Mouse (Mus musculus): ENCODE results near the gene Gm49388. TPM values are rescaled to one million over a fixed set of nuclear protein-coding genes. Genes with fewer than 3 reads are reported as not detected.

The Gm49388 gene
- total RNA-seq (2021): 1 to 10 TPM; 3.9 to 4.1 TPM

DNA sequence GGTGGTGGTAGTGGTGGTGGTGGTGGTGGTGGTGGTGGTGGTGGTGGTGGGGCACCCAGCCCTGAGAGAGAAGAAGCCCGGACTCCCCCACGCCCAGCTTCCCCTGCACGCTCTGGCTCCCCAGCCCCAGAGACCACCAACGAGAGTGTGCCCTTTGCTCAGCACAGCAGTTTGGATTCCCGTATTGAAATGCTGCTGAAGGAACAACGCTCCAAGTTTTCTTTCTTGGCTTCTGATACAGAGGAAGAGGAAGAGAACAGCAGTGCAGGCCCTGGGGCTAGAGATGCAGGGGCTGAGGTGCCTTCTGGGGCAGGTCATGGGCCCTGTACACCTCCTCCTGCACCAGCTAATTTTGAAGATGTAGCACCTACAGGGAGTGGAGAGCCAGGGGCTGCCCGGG, at the start of gene Gm49388:
TSS of gene Gm49388 (plus strand) at position 301 of the 400 bp plus-strand sequence.
- intact Hi-C loops (cut with DNase I): no loop called here
- no peak for DNase-seq (ENCODE audit: low spot score in 2 of 2)

GRCm38 (mm10) chr7:127744366-127745045, 40.9 kb upstream of the Gm49388 start, which contains the start of gene Fbxl19:
Gene Fbxl19 (plus strand): TSS chr7:127744543.
- DNase-seq (ENCODE audit: low spot score in 2 of 2): peak in 1 of 2 experiments; percentile 70
- intact Hi-C loops (cut with DNase I): loop anchor here (1.0 to 5.0 kb wide), 3 partner anchors 33 to 67 kb away; partner anchors contain the start of gene Bcl7c

DNA sequence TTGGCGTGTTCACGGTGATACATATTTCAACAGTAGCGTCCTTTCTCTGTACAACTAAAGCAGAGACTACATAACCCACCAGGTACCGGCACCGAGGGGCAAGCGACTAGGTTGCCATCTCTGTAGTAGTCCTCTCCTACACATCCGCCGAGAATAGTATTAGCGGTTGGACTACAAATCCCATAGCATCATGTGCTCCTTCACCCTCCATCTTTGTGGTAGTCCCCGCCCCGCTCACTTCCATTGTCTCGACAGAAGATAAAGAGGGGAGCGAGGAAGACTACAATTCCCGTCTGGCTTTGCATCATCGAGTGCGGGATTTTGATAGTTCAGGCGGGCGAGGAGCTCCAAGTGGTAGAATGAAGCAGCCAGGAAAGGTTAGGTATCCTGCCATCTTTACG, 40.2 kb upstream of the Gm49388 start:
- intact Hi-C loops (cut with DNase I): loop anchor here (1.0 kb wide), 1 partner anchor 32 kb away; no protein-coding TSS in a partner anchor
- DNase-seq (ENCODE audit: low spot score in 2 of 2): peak; percentile 93 to 94

GRCm38 (mm10) chr7:127745652-127746493, 39.5 kb upstream of the Gm49388 start:
- intact Hi-C loops (cut with DNase I): loop anchor here (1.0 kb wide), 1 partner anchor 31 kb away; no protein-coding TSS in a partner anchor
- peak; percentile 96 to 98 for DNase-seq (ENCODE audit: low spot score in 2 of 2)

GRCm38 (mm10) chr7:127746494-127747491, 38.6 kb upstream of the Gm49388 start:
- no peak for DNase-seq (ENCODE audit: low spot score in 2 of 2)
- intact Hi-C loops (cut with DNase I): no loop called here

DNA sequence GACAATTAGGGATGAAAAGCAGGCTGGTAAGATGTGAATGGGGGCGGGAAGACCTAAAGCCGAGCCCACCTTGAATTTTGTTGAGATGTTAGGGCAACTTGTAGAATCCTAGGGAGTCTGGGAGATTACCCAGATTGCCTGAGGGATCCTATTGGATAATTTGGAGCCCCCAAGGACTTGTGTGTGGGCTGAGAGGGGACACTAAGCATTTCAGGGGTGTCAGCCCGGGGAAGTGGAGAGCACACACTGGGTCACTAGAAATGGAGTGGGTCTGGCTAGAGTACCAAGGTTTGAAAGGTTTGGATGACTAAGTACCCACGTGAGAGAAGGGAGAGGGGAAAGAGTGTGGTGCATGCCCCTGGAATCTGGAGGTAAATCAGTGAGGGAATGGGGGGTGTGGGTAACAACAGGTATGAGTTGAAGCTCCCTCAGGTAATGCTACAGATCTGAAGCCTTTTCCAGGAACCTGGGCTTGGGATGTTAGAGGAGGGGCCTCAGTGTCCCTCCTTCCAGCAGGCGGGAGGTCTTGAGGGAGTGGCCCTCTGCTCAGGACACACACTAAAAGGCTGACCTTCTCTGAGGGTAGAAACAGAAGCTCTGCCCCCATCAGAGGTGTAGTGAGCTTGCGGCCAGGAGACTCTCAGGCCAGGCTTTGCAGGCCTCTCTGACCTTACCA, 37.7 kb upstream of the Gm49388 start:
- intact Hi-C loops (cut with DNase I): no loop called here
- no peak for DNase-seq (ENCODE audit: low spot score in 2 of 2)

GRCm38 (mm10) chr7:127748235-127748560, 37.2 kb upstream of the Gm49388 start:
- intact Hi-C loops (cut with DNase I): no loop called here
- no peak for DNase-seq (ENCODE audit: low spot score in 2 of 2)

DNA sequence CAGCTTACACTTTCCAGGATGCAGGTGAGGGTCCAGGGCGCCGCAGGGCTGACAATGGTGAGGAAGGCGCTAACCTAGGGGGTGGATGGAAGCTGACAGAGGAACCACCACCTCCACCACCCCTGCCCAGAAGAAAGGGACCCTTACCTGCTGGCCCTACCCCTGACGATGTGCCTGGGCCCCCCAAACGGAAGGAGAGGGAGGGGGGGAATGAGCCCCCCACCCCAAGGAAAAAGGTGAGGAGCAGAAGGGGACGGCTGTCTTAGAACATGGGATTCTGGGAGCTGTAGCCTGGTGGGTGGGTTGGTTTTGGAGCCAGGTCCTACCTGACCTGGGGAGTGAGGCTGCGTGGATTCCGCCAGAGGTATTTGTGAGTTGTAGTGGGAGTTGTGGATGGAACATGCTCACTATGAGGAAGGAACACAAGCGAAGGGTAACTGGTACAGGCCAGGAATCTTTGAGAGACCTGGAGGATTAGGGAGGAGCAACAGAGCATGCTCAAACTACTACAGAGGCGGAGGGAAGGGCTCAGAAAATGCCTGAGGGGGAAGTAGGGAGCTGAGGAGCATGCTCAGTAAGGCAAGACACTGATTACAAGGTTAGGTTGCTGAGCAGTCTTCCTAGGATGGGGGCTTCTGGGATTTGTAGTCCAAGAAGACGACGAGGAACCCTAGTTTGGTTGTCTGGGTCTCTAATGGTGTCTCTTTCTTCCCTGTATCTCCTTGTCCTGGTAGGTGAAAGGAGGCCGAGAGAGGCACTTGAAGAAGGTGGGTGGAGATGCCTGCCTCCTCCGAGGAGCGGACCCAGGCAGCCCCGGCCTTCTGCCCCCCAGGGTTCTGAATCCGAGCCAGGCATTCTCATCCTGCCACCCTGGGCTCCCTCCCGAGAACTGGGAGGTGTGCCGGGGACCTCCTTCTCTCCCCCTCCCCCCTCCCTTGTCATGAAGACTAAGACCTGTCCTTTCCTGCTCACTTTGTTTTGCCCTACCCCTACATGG, 35.0 kb upstream of the Gm49388 start:
- intact Hi-C loops (cut with DNase I): no loop called here
- peak in 1 of 2 experiments; percentile 66 for DNase-seq (ENCODE audit: low spot score in 2 of 2)

DNA sequence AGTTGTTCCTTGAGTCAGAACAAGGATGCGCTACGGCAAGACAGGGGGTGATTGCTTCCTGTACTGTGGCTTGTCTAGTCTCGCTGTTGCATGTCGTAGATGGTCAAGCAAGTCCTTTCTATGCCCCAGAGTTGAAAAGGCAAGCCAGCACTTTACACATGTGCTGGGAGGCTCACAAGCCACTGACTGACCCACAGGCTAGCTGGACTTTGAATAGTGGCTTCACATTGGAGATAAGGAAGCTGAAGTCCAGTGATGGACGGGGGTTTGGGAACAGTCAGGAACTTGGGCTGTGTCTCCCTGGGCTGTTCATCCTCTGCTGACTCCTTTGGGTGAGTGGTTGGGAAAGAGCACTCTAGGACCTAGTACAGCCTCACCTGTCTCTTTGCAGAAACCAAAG, 33.8 kb upstream of the Gm49388 start:
- intact Hi-C loops (cut with DNase I): no loop called here
- no peak for DNase-seq (ENCODE audit: low spot score in 2 of 2)

DNA sequence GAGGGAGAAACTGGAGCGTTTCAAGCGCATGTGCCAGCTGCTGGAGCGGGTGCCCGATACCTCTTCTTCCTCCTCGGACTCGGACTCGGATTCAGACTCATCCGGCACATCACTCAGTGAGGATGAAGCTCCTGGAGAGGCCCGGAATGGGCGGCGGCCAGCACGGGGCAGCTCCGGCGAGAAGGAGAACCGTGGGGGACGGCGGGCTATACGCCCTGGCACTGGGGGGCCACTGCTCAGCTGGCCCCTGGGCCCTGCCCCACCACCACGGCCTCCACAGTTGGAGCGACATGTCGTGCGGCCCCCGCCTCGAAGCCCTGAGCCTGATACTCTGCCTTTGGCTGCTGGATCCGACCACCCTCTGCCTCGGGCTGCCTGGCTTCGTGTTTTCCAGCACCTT, 33.3 kb upstream of the Gm49388 start:
- intact Hi-C loops (cut with DNase I): no loop called here
- DNase-seq (ENCODE audit: low spot score in 2 of 2): no peak

DNA sequence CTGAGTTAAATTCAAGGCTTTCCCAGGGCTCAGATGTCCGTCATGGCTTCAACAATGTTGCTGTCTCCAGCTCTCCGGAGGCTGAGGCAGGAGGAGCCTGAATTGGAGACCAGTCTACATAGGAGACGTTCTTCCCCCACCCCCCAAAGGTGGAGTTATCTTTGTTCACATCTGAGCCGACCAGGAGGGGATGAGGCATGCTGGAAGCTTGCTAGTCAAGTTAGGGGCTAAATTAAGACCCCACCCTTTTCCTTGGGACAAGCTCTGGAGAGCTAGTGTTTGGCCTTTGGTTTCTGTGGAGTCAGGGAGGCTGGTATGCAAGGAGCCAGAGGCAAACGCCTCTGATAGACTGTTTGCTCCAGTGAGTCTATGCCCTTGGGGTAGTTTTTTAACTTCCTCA, 32.2 kb upstream of the Gm49388 start:
- DNase-seq (ENCODE audit: low spot score in 2 of 2): no peak
- intact Hi-C loops (cut with DNase I): no loop called here

- intact Hi-C loops (cut with DNase I): no loop called here
- DNase-seq (ENCODE audit: low spot score in 2 of 2): no peak
These were observed 31.7 kb upstream of the Gm49388 start for GRCm38 (mm10) chr7:127753741-127754140.

DNA sequence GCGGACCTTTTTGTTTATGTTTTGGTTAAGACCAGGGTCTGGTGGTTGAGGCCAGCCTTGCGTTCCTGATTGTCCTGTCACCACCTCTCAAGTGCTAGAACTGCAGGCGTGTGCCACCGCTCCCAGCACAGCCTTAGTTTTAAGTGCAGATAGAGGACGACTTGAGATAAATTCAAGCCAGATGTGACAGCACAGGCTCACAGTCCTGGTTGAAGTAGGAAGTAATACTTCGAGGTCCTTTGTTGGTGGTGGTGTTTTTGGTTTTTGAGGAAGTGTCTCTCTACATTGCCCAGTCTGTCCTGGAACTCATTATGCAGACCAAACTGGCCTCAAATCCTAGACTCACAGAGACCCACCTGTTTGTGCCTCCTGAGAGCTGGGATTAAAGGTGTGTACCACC, 25.7 kb upstream of the Gm49388 start:
- intact Hi-C loops (cut with DNase I): no loop called here
- DNase-seq (ENCODE audit: low spot score in 2 of 2): no peak

GRCm38 (mm10) chr7:127760478-127760877, 24.9 kb upstream of the Gm49388 start:
- intact Hi-C loops (cut with DNase I): no loop called here
- no peak for DNase-seq (ENCODE audit: low spot score in 2 of 2)

DNA sequence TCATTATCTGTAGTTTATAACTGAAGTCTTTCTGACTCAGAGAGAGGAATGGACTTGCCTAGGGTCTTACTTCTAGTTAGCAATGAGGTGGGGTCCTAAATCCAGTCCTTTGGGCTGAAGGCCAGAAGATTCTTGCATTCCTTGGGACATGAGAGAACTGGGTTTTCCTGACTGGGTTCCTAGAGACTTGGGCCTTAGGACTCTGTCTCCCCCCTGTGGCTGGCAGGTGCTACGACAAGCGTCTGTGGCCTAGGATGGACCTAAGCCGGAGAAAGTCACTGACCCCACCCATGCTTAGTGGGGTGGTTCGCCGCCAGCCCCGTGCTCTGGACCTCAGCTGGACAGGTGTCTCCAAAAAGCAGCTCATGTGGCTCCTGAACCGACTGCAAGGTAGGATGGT, 24.4 kb upstream of the Gm49388 start:
- intact Hi-C loops (cut with DNase I): no loop called here
- no peak for DNase-seq (ENCODE audit: low spot score in 2 of 2)

DNA sequence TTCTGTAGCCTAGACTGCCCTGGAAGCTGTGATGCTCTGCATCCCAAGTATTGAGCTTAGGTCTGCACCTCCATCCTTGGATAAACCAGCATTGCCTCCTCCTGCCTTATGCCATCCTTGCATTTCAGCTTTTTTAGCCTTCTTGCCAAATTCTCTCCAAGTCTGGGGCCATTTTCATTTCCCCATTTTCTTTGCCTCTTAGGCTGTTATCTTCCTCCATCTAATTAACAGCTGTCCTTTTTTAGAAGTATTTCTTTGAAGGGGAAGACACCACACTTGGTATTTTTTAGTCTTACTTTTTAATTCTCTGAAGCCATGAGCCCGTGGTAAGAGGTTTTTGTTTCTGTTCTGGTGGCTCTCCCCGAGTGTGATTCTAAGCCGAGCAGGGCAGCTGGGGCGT, 21.8 kb upstream of the Gm49388 start:
- intact Hi-C loops (cut with DNase I): no loop called here
- DNase-seq (ENCODE audit: low spot score in 2 of 2): no peak

DNA sequence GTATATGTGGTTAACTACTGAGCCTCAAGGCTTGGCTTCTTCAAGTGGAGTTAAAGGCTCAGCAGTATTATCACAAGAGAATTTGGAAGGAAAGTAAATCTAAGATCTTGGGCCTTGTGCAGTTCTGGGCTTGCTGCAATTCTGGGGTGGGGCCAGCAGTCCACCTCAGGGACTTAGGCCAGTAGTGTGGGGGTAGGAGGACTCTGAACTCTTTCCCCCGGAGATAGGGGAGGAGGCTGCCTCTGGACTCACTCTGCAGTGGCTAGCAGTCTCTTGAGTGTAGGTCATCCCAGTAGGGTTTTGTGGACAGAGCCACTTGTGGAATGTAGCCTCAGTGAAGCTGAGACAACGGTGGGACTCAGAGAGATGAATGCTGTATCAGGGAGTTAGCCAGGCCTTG, 19.7 kb upstream of the Gm49388 start:
- intact Hi-C loops (cut with DNase I): no loop called here
- DNase-seq (ENCODE audit: low spot score in 2 of 2): no peak
